Comparison of ENCODE assay signal across 12 mouse cellular contexts in genomic region chr13:80611937-80612336, GRCm38 (mm10).
"Had no signal": no experiment of that assay in that cellular context is flagged by ENCODE, and none has a peak within 500 bp of the region (broad histone marks: within the 10 kb centered on the region; RNA-seq: fewer than 3 reads in every experiment).

No protein-coding gene starts in this region.

- H3K27me3 ChIP-seq: kidney, embryonic 15.5 days; limb, embryonic 13.5 days; midbrain, embryonic 12.5 days; neural tube, embryonic 13.5 days had no signal

- H3K4me1 ChIP-seq: kidney, embryonic 15.5 days; limb, embryonic 13.5 days; neural tube, embryonic 13.5 days had no signal

- H3K9me3 ChIP-seq: kidney, embryonic 15.5 days; limb, embryonic 13.5 days; midbrain, embryonic 12.5 days; neural tube, embryonic 13.5 days had no signal

- H3K36me3 ChIP-seq: kidney, embryonic 15.5 days; limb, embryonic 13.5 days; midbrain, embryonic 12.5 days; neural tube, embryonic 13.5 days had no signal

- DNase-seq: kidney, adult 2 months; kidney, postnatal 14 days; layer of hippocampus, adult 9-11 months; layer of hippocampus, postnatal 36 days; lung, adult 18-20 months; retina, postnatal 1 day; thymus, postnatal 36 days had no signal

- H3K4me2 ChIP-seq: kidney, embryonic 15.5 days; limb, embryonic 13.5 days; midbrain, embryonic 12.5 days; neural tube, embryonic 13.5 days had no signal

- H3K4me3 ChIP-seq: kidney, embryonic 15.5 days; limb, embryonic 13.5 days; midbrain, embryonic 12.5 days; neural tube, embryonic 13.5 days had no signal

- H3K9ac ChIP-seq: kidney, embryonic 15.5 days; limb, embryonic 13.5 days; liver, embryonic 14.5 days; midbrain, embryonic 12.5 days; neural tube, embryonic 13.5 days had no signal

- H3K27ac ChIP-seq: kidney, embryonic 15.5 days; limb, embryonic 13.5 days; liver, embryonic 14.5 days; midbrain, embryonic 12.5 days; neural tube, embryonic 13.5 days had no signal
